13 mouse cellular contexts compared by ENCODE assay signal in the genomic region with DNA sequence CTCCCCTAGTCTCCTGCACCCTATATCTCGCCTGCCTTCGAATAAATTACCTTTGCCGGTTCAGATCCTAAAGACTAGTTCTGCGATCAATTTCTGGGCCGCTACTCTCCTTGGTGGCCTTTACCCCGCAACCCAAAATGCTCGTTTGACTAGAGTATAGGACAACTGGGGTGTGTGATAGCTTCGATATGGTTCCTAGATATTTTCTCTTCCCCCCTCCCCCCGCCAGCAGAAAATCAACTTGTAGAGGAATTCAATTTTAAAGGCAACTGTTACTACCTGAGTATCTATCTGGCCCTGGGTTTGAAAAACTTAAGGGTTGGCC. TPM values are rescaled to one million over a fixed set of nuclear protein-coding genes. Genes with fewer than 3 reads are reported as not detected.
DNase-seq lines count a peak whose midpoint lies in the region; ATAC-seq and TF ChIP-seq lines count a peak whose summit lies in the region.
"Had no signal": no experiment of that assay in that cellular context is flagged by ENCODE, and none has a peak within 500 bp of the region (broad histone marks: within the 10 kb centered on the region; RNA-seq: fewer than 3 reads in every experiment).

No protein-coding gene starts in this region.

- peak overlapping the region; percentile 48; the same call in 1 of the 2 replicates for H3K4me2 ChIP-seq in heart, embryonic 11.5 days
- no peak overlapping the region for H3K4me2 ChIP-seq in midbrain, postnatal 0 days (ENCODE audit: low read depth, low read length, poor library complexity, severe bottlenecking)
- peak overlapping the region; percentile 34 for H3K4me2 ChIP-seq in midbrain, embryonic 14.5 days (ENCODE audit: low read length)
- H3K4me2 ChIP-seq: liver, embryonic 15.5 days had no signal

- no peaks in the 10 kb centered on the region for H3K36me3 ChIP-seq in heart, embryonic 11.5 days (ENCODE audit: control insufficient read depth, insufficient read depth, low read length)
- H3K36me3 ChIP-seq in midbrain, embryonic 10.5 days: no peaks in the 10 kb centered on the region
- no peaks in the 10 kb centered on the region for H3K36me3 ChIP-seq in midbrain, postnatal 0 days (ENCODE audit: insufficient read depth, low read length)
- no peaks in the 10 kb centered on the region for H3K36me3 ChIP-seq in midbrain, embryonic 14.5 days (ENCODE audit: control insufficient read depth, insufficient read depth, low read length)
- H3K36me3 ChIP-seq: liver, embryonic 15.5 days had no signal

- H3K9me3 ChIP-seq in heart, embryonic 11.5 days (replicated peaks; ENCODE audit: control insufficient read depth, low read length): no peaks in the 10 kb centered on the region
- H3K9me3 ChIP-seq in midbrain, embryonic 10.5 days (replicated peaks): peaks cover 4% of the 10 kb centered on the region; the same call in 1 of the 2 replicates
- H3K9me3 ChIP-seq in midbrain, postnatal 0 days (ENCODE audit: low read length): no peaks in the 10 kb centered on the region
- no peaks in the 10 kb centered on the region for H3K9me3 ChIP-seq in midbrain, embryonic 14.5 days (ENCODE audit: control insufficient read depth, low read length)
- H3K9me3 ChIP-seq: liver, embryonic 15.5 days had no signal

- peaks cover 14% of the 10 kb centered on the region for H3K4me1 ChIP-seq in heart, embryonic 11.5 days (ENCODE audit: control insufficient read depth, insufficient read depth, low read length)
- peaks cover 73% of the 10 kb centered on the region for H3K4me1 ChIP-seq in midbrain, embryonic 10.5 days
- H3K4me1 ChIP-seq in midbrain, postnatal 0 days (ENCODE audit: insufficient read depth, low read length): no peaks in the 10 kb centered on the region
- H3K4me1 ChIP-seq in midbrain, embryonic 14.5 days (ENCODE audit: control insufficient read depth, insufficient read depth, low read length): peaks cover 38% of the 10 kb centered on the region

- H3K27me3 ChIP-seq in heart, embryonic 11.5 days (ENCODE audit: control insufficient read depth, insufficient read depth, low read length): peaks cover 92% of the 10 kb centered on the region
- H3K27me3 ChIP-seq in midbrain, embryonic 10.5 days (ENCODE audit: low read depth, poor library complexity, severe bottlenecking): peaks cover 100% of the 10 kb centered on the region
- H3K27me3 ChIP-seq in midbrain, postnatal 0 days (ENCODE audit: insufficient read depth, low read length): peaks cover 68% of the 10 kb centered on the region
- peaks cover 97% of the 10 kb centered on the region for H3K27me3 ChIP-seq in midbrain, embryonic 14.5 days (ENCODE audit: control insufficient read depth, insufficient read depth, low read length)

- under 1% methylated on average over 9 of the region's 9 CpGs for WGBS in heart, embryonic 11.5 days (ENCODE audit: insufficient replicate concordance)
- WGBS in midbrain, embryonic 10.5 days: 0% methylated on average over 9 of the region's 9 CpGs
- 2% methylated on average over 9 of the region's 9 CpGs for WGBS in midbrain, postnatal 0 days
- WGBS in midbrain, embryonic 14.5 days: 2% methylated on average over 9 of the region's 9 CpGs

- no peak overlapping the region for H3K27ac ChIP-seq in heart, embryonic 11.5 days (ENCODE audit: low read depth, low read length)
- peak overlapping the region; percentile 57; the same call in 1 of the 2 replicates for H3K27ac ChIP-seq in midbrain, embryonic 10.5 days (replicated peaks)
- H3K27ac ChIP-seq in midbrain, postnatal 0 days (ENCODE audit: low read depth, low read length): no peak overlapping the region
- no peak overlapping the region for H3K27ac ChIP-seq in midbrain, embryonic 14.5 days (replicated peaks; ENCODE audit: low read depth, low read length)
- H3K27ac ChIP-seq: liver, embryonic 15.5 days had no signal

- no peak for DNase-seq in heart, adult 8-10 months (ENCODE audit: low spot score)
- DNase-seq in midbrain, embryonic 10.5 days (ENCODE audit: low spot score): no peak
- no peak for DNase-seq in midbrain, postnatal 0 days (ENCODE audit: low spot score)
- peak; percentile 34 for DNase-seq in forelimb bud, embryonic 11.5 days (ENCODE audit: low read depth, low spot score)
- no peak for DNase-seq in midbrain, embryonic 14.5 days
- DNase-seq in kidney, postnatal 10 days: no peak
- DNase-seq: cerebellum, adult 9-11 months; kidney, postnatal 14 days; thymus, postnatal 14 days had no signal

- H3K4me3 ChIP-seq in heart, embryonic 11.5 days (ENCODE audit: low read depth, low read length): peak overlapping the region; percentile 26; the same call in 1 of the 2 replicates
- H3K4me3 ChIP-seq in midbrain, embryonic 10.5 days: peak overlapping the region; percentile 41
- H3K4me3 ChIP-seq in midbrain, postnatal 0 days (ENCODE audit: low read depth, low read length): no peak overlapping the region
- no peak overlapping the region for H3K4me3 ChIP-seq in midbrain, embryonic 14.5 days (replicated peaks; ENCODE audit: low read depth, low read length)
- H3K4me3 ChIP-seq: liver, embryonic 15.5 days had no signal

- TF ChIP-seq CTCF in midbrain, postnatal 0 days (IDR thresholded peaks at IDR 0.05): no peak

- H3K9ac ChIP-seq in heart, embryonic 11.5 days (ENCODE audit: low read depth, low read length): no peak overlapping the region
- no peak overlapping the region for H3K9ac ChIP-seq in midbrain, postnatal 0 days (replicated peaks; ENCODE audit: low read length, poor library complexity, severe bottlenecking)
- no peak overlapping the region for H3K9ac ChIP-seq in midbrain, embryonic 14.5 days (replicated peaks; ENCODE audit: low read length)
- H3K9ac ChIP-seq: liver, embryonic 15.5 days had no signal

- no peak for ATAC-seq in heart, embryonic 11.5 days (replicated peaks; ENCODE audit: insufficient number of reproducible peaks, low FRiP score, low TSS enrichment)
- no peak for ATAC-seq in midbrain, postnatal 0 days (ENCODE audit: low FRiP score)
- ATAC-seq in midbrain, embryonic 14.5 days (ENCODE audit: low FRiP score, low TSS enrichment): no peak

RNA-seq across cellular contexts. Expression of a gene that starts 3.2 kb away (rescaled TPM):
- 18.3 and 18.6 TPM in 2 replicates for polyA plus RNA-seq in heart, embryonic 11.5 days (2014; fragmentation: Nextera tagmentation; extraction: Ambion mirVana)
- 1 to 10 TPM; 3.0 to 3.8 (median 3.3) TPM for total RNA-seq in heart, adult 8-10 months (2022)
- 150 and 155 TPM in 2 replicates for polyA plus RNA-seq in midbrain, embryonic 10.5 days (2016; fragmentation: Nextera tagmentation; extraction: Ambion mirVana)
- total RNA-seq in midbrain, postnatal 0 days (2014; rRNA removed): 12.2 and 12.3 TPM in 2 replicates
- 8.0 and 8.3 TPM in 2 replicates for polyA plus RNA-seq in midbrain, postnatal 0 days (2015; fragmentation: Nextera tagmentation; extraction: Ambion mirVana)
- 5.9 and 13.3 TPM in 2 replicates for polyA plus RNA-seq in midbrain, embryonic 14.5 days (2014; fragmentation: Nextera tagmentation; extraction: Ambion mirVana)
- total RNA-seq: megakaryocyte progenitor cell, adult 5-6 weeks; neutrophil, adult 5-6 weeks had no signal

Comparison
In these comparisons a context has a peak if more than half of its experiments do, and no peak if none do; other contexts are left out.
1. H3K4me3 ChIP-seq: peak in heart, embryonic 11.5 days (single experiment) and midbrain, embryonic 10.5 days (single experiment); none in midbrain, postnatal 0 days (single experiment) and midbrain, embryonic 14.5 days (single experiment).